Mouse (Mus musculus) heart, embryonic 16.5 days (tissue): ENCODE data around the gene Ccdc194. TPM values are rescaled to one million over a fixed set of nuclear protein-coding genes. Genes with fewer than 3 reads are reported as not detected.

Source experiments
- ATAC-seq: fragments of 200-750 bp; cut with Nextera tagmentation; replicated peaks from 2 replicates; pipeline ENCODE4 v1.8.0; 2017; ENCODE audit warnings: moderate number of reproducible peaks; ENCODE audit not compliant: insufficient read depth, low FRiP score; ENCODE audit errors: extremely low read depth
- H3K27ac ChIP-seq: fragments of 300-500 bp; sonication (generic); 2 replicates; pipeline ENCODE4 v1.5.1; 2014; ENCODE audit warnings: mild to moderate bottlenecking, low read length, control low read depth, moderate library complexity
- H3K27me3 ChIP-seq: fragments of 300-500 bp; sonication (generic); 2 replicates; pipeline ENCODE4 v1.6.1; 2014; ENCODE audit warnings: low read length, mixed read lengths; ENCODE audit not compliant: control insufficient read depth, insufficient read depth
- H3K36me3 ChIP-seq: fragments of 300-500 bp; sonication (generic); 2 replicates; pipeline ENCODE4 v1.6.1; 2014; ENCODE audit not compliant: control insufficient read depth, insufficient read depth
- H3K4me1 ChIP-seq: fragments of 300-500 bp; sonication (generic); 2 replicates; pipeline ENCODE4 v1.6.1; 2014; ENCODE audit warnings: low read length, mixed read lengths; ENCODE audit not compliant: control insufficient read depth, insufficient read depth
- H3K4me2 ChIP-seq: fragments of 300-500 bp; sonication (generic); 2 replicates; pipeline ENCODE4 v1.6.1; 2014; ENCODE audit warnings: low read depth, mild to moderate bottlenecking, control low read depth, low read length
- H3K4me3 ChIP-seq: fragments of 300-500 bp; sonication (generic); 2 replicates; pipeline ENCODE4 v1.5.1; 2014; ENCODE audit warnings: mild to moderate bottlenecking, control low read depth, low read length
- H3K9ac ChIP-seq: fragments of 300-500 bp; sonication (generic); 2 replicates; pipeline ENCODE4 v1.6.1; 2014; ENCODE audit warnings: low read length, control low read depth
- H3K9me3 ChIP-seq: fragments of 300-500 bp; sonication (generic); replicated peaks from 2 replicates; pipeline ENCODE4 v1.6.1; 2016; ENCODE audit warnings: low read length; ENCODE audit not compliant: control insufficient read depth
- WGBS: fragments of 180-500 bp; shearing (Covaris S2); extraction: QIAGEN DNeasy Blood & Tissue Kit; methylation state at CpG from one replicate; pipeline ENCODE4 v1.1.7; 2014; 5-methylcytosine and 5-hydroxymethylcytosine counted together
- polyA plus RNA-seq: library from polyadenylated mRNA; unstranded; fragments of >200 nt; fragmentation: Nextera tagmentation; extraction: Ambion mirVana; gene quantifications from 2 replicates; pipeline ENCODE4 v1.2.1, GENCODE M21; 2015

Gene Ccdc194
- polyA plus RNA-seq, 1 experiment from 2014 or later = 0.54 TPM

DNA sequence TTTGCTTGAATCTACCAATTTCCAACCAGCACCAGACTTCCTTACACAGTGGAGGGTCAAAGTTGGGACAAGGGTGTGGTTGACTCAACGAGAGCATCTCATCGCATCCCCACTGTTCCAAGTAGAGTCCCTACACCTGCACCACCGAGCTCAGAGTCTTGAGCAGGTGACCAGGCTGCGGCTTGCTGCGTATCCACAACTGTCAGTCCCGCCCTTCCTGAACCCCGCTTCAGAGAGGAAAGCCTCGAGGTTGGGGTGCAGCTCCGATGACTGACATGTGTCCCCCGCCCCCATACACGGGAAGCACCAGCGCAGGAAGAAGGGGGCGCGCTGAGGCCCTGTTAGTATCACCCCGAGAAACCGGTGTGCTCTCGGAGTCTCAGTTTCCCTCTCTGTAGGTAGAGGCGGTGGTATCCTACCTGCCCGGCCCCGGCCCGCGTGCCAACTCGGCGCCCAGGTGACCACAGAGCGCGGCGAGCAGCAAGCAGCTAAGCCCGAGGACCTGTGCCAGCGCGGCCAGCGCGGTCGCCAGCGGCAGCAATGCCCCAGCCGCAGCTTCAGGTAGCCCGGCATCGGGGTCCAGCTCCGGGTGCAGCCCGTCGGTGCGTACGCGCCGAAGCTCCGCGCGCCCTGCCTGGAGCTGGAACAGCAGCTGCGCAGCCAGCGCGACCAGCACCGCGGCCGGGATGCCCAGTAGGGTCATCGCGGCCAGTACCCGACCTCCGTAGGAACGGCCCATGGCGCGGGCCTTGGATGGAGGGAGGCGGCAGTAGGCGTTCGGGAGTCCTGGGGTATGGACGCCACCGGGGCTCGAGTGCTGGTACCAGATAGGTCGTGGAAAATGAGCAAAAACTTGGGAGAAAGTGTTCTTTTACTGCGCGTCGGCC lies 32.8 kb upstream of the Ccdc194 start, which contains the start of gene Tmem221:
TSS of gene Tmem221 (minus strand) at position 801 of the 887 bp plus-strand sequence.
- Histone ChIP-seq H3K27me3 (peaks cover 60% of the 10 kb centered on the region), H3K9ac (peak within 1 kb of the TSS; percentile 59), H3K4me1 (peaks cover 19% of the 10 kb centered on the region), H3K36me3 (no peaks in the 10 kb centered on the region), H3K4me3 (peak within 1 kb of the TSS; percentile 44), H3K9me3 (no peaks in the 10 kb centered on the region), H3K4me2 (peak within 1 kb of the TSS; percentile 62), H3K27ac (no peak within 1 kb of the TSS)
- no peak for ATAC-seq
- 3% methylated on average over 70 of the region's 70 CpGs for WGBS

DNA sequence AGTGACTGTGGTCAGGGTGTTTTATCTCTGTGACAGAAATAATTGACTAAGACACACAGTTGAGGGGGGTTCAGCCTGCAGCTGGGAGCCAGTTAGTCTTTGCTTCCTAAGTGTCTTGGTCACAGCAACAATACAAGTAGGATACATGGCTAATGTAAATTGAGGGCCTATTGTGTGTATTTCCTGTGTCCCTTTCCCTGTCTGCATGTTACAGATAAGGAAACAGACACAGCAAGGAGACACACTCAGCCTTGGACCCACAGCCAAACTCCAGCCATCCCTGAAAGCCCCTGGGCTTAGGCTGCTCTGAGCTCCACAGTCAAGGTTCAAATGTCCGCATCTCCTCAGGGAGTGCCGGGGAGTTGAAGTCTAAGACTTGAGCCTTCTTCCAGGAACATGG lies 29.1 kb upstream of the Ccdc194 start:
- WGBS = 57% methylated on average over 2 of the region's 2 CpGs
- no peak for ATAC-seq
- H3K36me3 ChIP-seq = no peaks in the 10 kb centered on the region
- peaks cover 12% of the 10 kb centered on the region for H3K4me1 ChIP-seq
- no peak overlapping the region for H3K9ac ChIP-seq
- H3K4me3 ChIP-seq = no peak overlapping the region
- peaks cover 35% of the 10 kb centered on the region for H3K27me3 ChIP-seq
- no peak overlapping the region for H3K27ac ChIP-seq
- no peaks in the 10 kb centered on the region for H3K9me3 ChIP-seq
- H3K4me2 ChIP-seq = no peak overlapping the region

DNA sequence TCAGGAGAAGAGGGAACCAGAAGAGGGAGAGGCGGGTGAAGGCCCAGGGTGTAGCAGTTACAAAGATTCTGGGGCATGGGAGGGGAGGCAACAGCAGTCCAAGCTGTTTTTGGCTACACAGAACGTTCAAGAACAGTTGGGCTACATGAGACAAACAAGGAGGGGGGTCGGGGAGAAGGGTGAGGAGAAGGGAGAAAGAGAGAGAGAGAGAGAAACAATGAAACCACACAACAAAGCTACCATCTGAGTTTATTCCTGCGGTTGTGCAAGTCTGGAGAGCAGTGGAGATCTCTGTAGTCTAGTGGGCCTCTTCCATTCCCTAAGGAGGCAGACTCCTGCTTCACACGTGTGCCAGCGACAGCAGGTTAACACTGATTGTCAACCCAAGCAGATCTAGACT lies 28.5 kb upstream of the Ccdc194 start:
- WGBS = 68% methylated on average over 6 of the region's 6 CpGs
- Histone ChIP-seq H3K9ac (no peak overlapping the region), H3K27ac (no peak overlapping the region), H3K36me3 (no peaks in the 10 kb centered on the region), H3K4me3 (no peak overlapping the region), H3K4me1 (peaks cover 9% of the 10 kb centered on the region), H3K9me3 (no peaks in the 10 kb centered on the region), H3K4me2 (no peak overlapping the region), H3K27me3 (peaks cover 29% of the 10 kb centered on the region)
- ATAC-seq = no peak

DNA sequence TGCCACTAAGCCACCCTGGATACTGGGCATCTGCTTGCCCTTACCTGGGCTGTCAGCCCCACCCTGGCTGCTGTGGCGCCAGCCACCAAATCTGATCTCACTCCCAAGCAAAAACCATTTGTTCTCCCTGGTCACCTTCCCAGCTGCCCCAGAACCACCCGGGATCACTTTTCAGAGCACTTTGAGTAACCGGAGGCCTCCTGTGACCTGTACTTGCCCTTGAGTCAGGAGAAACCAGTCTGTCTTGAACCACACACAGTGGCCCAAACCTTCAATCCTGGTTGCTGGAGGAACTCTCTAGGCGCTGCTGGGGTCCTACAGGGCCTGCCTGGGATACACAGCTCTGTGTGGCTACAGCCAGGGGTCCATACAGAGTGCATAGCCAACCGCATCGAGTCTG lies 27.3 kb upstream of the Ccdc194 start:
- no peaks in the 10 kb centered on the region for H3K4me1 ChIP-seq
- H3K9me3 ChIP-seq = no peaks in the 10 kb centered on the region
- no peak overlapping the region for H3K4me2 ChIP-seq
- no peak overlapping the region for H3K27ac ChIP-seq
- ATAC-seq = no peak
- peaks cover 16% of the 10 kb centered on the region for H3K27me3 ChIP-seq
- no peak overlapping the region for H3K9ac ChIP-seq
- WGBS = 62% methylated on average over 6 of the region's 6 CpGs
- no peak overlapping the region for H3K4me3 ChIP-seq
- H3K36me3 ChIP-seq = peaks cover 7% of the 10 kb centered on the region; the same call in 1 of the 2 replicates

DNA sequence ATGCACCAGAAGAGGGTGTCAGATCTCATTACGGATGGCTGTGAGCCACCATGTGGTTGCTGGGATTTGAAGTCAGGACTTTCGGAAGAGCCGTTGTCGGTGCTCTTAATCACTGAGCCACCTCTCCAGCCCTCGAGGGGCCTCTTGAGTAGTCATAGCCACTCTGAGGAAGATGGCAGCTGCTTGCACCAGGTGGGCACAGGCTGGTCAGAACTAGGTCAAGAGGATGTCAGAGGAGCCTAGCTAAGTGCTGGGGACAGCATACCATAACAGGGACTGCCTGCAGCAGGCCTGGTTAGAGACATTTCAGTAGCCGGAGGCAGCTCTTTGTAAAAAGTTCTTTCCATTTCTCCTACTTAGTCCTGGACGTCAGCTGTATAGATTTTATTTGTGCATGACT lies 25.2 kb upstream of the Ccdc194 start:
- 61% methylated on average over 7 of the region's 7 CpGs for WGBS
- Histone ChIP-seq H3K27me3 (no peaks in the 10 kb centered on the region), H3K4me1 (no peaks in the 10 kb centered on the region), H3K4me2 (no peak overlapping the region), H3K4me3 (no peak overlapping the region), H3K9ac (no peak overlapping the region), H3K36me3 (peaks cover 13% of the 10 kb centered on the region), H3K27ac (no peak overlapping the region), H3K9me3 (no peaks in the 10 kb centered on the region)
- ATAC-seq = no peak

DNA sequence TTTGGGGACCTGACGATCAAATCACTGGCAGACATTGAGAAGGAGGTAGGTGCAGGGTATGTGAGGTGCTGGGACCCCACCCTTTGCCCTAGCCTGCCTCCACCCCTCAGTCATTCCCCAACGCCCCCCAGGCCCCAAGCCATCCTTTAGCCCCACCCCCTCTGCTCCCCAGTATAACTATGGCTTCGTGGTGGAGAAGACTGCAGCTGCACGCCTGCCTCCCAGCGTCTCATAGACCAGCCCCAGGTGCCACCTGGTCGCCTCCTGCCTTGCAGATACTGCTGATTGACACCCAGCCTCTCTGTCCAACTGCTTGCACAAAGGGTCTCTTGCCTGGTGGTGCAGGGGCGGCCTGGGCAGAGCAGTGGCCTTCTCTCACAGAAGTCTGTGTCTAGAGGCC lies 22.1 kb upstream of the Ccdc194 start:
- peaks cover 5% of the 10 kb centered on the region; the same call in 1 of the 2 replicates for H3K4me1 ChIP-seq
- H3K4me2 ChIP-seq = no peak overlapping the region
- no peak overlapping the region for H3K4me3 ChIP-seq
- no peaks in the 10 kb centered on the region for H3K9me3 ChIP-seq
- no peak for ATAC-seq
- H3K27me3 ChIP-seq = no peaks in the 10 kb centered on the region
- WGBS = 83% methylated on average over 7 of the region's 7 CpGs
- no peak overlapping the region for H3K27ac ChIP-seq
- H3K36me3 ChIP-seq = peaks cover 16% of the 10 kb centered on the region
- no peak overlapping the region for H3K9ac ChIP-seq

DNA sequence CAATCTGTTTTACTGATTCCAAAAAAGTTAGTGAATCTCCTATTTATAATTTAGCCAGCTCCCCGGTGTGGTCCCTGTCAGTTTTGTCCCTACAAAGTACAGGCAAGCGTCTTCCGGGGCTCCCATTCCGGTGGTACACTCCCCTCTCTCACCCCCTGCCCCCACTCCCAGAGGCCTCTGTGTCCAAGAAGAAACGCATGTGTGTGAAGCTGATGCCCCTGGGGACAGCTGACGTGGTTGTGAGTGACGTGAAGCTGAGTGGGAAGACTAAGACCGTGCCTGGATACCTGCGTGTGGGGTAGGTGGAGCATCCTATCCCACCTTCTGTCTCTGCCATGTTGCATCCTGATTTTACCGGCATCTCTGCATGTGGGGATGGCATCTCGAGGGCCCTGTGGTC lies 19.5 kb upstream of the Ccdc194 start:
- Histone ChIP-seq H3K4me2 (no peak overlapping the region), H3K27me3 (no peaks in the 10 kb centered on the region), H3K4me1 (peaks cover 5% of the 10 kb centered on the region; the same call in 1 of the 2 replicates), H3K36me3 (peaks cover 16% of the 10 kb centered on the region), H3K27ac (no peak overlapping the region), H3K9me3 (no peaks in the 10 kb centered on the region), H3K4me3 (no peak overlapping the region), H3K9ac (no peak overlapping the region)
- no peak for ATAC-seq
- 87% methylated on average over 11 of the region's 11 CpGs for WGBS

DNA sequence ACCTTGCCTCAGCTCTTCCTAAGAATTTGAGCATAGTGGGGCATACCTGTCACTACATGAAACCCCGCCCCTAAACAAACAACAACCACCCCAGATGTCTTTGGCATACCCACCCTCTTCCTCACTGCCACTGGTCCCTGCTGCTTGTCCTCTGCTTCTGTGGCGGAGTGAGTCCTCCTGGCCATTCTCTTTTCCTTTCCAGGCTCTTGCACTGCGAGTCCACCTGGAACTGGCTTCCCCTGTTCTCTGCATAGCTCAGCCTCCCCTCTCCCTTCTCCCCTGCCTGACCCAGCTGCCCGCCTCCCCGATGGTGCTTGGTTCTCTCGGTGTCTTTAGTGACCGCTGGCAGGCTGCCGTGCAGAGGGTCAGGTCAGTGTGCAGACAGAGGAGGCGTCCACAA lies 18.2 kb upstream of the Ccdc194 start:
- WGBS = 78% methylated on average over 9 of the region's 9 CpGs
- H3K27ac ChIP-seq = no peak overlapping the region
- H3K27me3 ChIP-seq = no peaks in the 10 kb centered on the region
- peak overlapping the region; percentile 84 for H3K9ac ChIP-seq
- H3K36me3 ChIP-seq = peaks cover 16% of the 10 kb centered on the region
- ATAC-seq = no peak
- no peaks in the 10 kb centered on the region for H3K9me3 ChIP-seq
- H3K4me3 ChIP-seq = peak overlapping the region; percentile 81
- peak overlapping the region; percentile 81 for H3K4me2 ChIP-seq
- H3K4me1 ChIP-seq = peaks cover 5% of the 10 kb centered on the region; the same call in 1 of the 2 replicates

DNA sequence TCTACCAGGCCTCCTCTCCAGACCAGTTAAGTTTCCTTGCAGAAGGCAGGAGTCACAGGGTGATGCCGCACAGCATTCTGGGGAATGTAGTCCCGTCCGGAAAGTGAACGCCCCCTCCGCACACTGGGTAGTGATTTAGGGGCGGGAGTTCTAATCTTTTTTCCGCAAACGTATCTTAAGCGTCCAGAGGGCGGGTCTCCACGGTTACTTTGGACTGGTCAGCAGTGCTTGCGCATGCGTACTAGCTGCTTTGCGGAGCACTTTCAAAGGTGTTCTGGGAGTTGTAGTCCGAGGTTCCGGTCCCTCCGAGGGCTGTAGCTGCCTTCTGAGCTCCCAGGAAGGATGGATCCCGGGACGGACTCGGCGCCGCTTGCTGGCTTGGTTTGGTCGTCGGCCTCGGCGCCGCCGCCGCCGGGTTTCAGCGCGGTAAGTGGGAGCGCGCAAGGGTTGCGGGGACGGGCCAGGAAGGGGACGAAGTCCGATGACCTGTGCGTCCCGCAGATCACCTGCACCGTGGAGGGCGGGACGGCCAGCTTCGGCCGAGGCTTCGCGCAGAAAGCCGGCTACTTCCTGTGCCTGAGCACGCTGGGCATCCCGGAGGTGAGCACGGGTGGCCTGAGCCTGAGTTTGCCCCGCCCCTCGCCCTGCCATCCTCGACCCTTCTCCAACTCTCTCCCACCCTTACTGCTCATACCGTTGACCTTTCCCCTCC lies 17.3 kb upstream of the Ccdc194 start, which contains the start of gene Mvb12a:
TSS of gene Mvb12a (plus strand) at position 291 of the 712 bp plus-strand sequence.
- no peaks in the 10 kb centered on the region for H3K9me3 ChIP-seq
- no peaks in the 10 kb centered on the region for H3K27me3 ChIP-seq
- WGBS = under 1% methylated on average over 55 of the region's 55 CpGs
- H3K4me2 ChIP-seq = peak within 1 kb of the TSS; percentile 81
- H3K4me1 ChIP-seq = peaks cover 8% of the 10 kb centered on the region; the same call in 1 of the 2 replicates
- peak within 1 kb of the TSS; percentile 84 for H3K9ac ChIP-seq
- H3K36me3 ChIP-seq = peaks cover 9% of the 10 kb centered on the region
- H3K4me3 ChIP-seq = peak within 1 kb of the TSS; percentile 81
- ATAC-seq = peak; percentile 91
- H3K27ac ChIP-seq = peak within 1 kb of the TSS; percentile 66; the same call in 1 of the 2 replicates
